Mouse (Mus musculus) spleen, adult 2 months (tissue): Measurements from ENCODE around the gene Agbl5.

Experiments
- CTCF ChIP-seq: fragments of 200-500 bp; IDR thresholded peaks from 2 replicates; pipeline ENCODE4 v1.5.1; 2011; ENCODE audit warnings: mild to moderate bottlenecking, inconsistent platforms; ENCODE audit not compliant: insufficient read depth, insufficient read length, insufficient replicate concordance; ENCODE audit errors: extremely low read depth
- POLR2A ChIP-seq: fragments of 200-500 bp; IDR thresholded peaks from 2 replicates; pipeline ENCODE4 v1.6.1; 2011; ENCODE audit warnings: low read depth, low read length, inconsistent platforms

DNA sequence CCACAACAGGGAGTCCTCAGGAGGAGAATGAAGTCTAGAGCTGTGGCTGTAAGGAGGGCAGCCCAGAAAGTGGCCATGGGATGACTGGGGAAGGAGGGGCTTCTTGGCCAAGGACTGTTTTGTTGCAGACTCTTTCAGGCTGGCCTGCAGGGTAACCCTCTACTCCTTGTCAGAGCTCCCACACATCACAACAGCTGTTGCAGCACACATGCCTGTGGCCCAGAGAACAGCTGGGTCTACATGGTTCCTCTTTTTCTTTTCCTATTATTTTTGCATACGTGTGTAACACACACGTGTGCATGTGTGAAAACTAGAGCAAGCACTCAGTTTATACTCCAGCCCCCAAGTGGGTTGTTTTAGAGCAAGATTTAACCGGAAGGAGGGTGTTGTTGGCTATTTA is 21.6 kb upstream of the Agbl5 start:
- TF ChIP-seq CTCF = no peak
- TF ChIP-seq POLR2A = no peak
